Mouse (Mus musculus): ENCODE measurements at regions not wholly inside any gene's neighbourhood (a gene's known extent, or its start where the extent isn't known, plus 50 kb on each side); places are given as distances from the start of the nearest gene placed in this dataset.

- Histone ChIP-seq H3K4me1 (ENCODE audit: insufficient read depth, low read length) (no peaks in the 10 kb centered on the region), H3K4me3 (ENCODE audit: low read depth, low read length) (no peak overlapping the region), H3K9ac (replicated peaks; ENCODE audit: low read length, poor library complexity, severe bottlenecking) (no peak overlapping the region), H3K4me2 (ENCODE audit: low read depth, low read length, poor library complexity, severe bottlenecking) (no peak overlapping the region), H3K27me3 (ENCODE audit: insufficient read depth, low read length) (no peaks in the 10 kb centered on the region), H3K36me3 (ENCODE audit: insufficient read depth, low read length) (no peaks in the 10 kb centered on the region), H3K27ac (ENCODE audit: low read depth, low read length) (no peak overlapping the region), H3K9me3 (ENCODE audit: low read length) (no peaks in the 10 kb centered on the region)
- no peak for TF ChIP-seq CTCF (IDR thresholded peaks at IDR 0.05)
- ATAC-seq (ENCODE audit: low FRiP score) (no peak), DNase-seq (ENCODE audit: low spot score) (no peak)
Measured at GRCm38 (mm10) chr10:112863808-112864207, 65.0 kb downstream of the Atxn7l3b start.

GRCm38 (mm10) chr10:112863375-112863774 lies 65.4 kb downstream of the Atxn7l3b start:
- Histone ChIP-seq H3K27ac (ENCODE audit: low read depth, low read length) (no peak overlapping the region), H3K9ac (replicated peaks; ENCODE audit: low read length, poor library complexity, severe bottlenecking) (no peak overlapping the region), H3K36me3 (ENCODE audit: insufficient read depth, low read length) (no peaks in the 10 kb centered on the region), H3K4me1 (ENCODE audit: insufficient read depth, low read length) (no peaks in the 10 kb centered on the region), H3K27me3 (ENCODE audit: insufficient read depth, low read length) (no peaks in the 10 kb centered on the region), H3K4me2 (ENCODE audit: low read depth, low read length, poor library complexity, severe bottlenecking) (no peak overlapping the region), H3K9me3 (ENCODE audit: low read length) (no peaks in the 10 kb centered on the region), H3K4me3 (ENCODE audit: low read depth, low read length) (no peak overlapping the region)
- TF ChIP-seq CTCF (IDR thresholded peaks at IDR 0.05) = no peak
- ATAC-seq (ENCODE audit: low FRiP score) (no peak), DNase-seq (ENCODE audit: low spot score) (no peak)
- 61% methylated on average over 2 of the region's 2 CpGs for WGBS

- H3K36me3 ChIP-seq (ENCODE audit: insufficient read depth, low read length) = no peaks in the 10 kb centered on the region
Measured at GRCm38 (mm10) chr10:112851997-112852396, 76.8 kb downstream of the Atxn7l3b start.

GRCm38 (mm10) chr10:112846225-112846624 lies 82.6 kb downstream of the Atxn7l3b start:
- DNase-seq (ENCODE audit: low spot score) = peak; percentile 62
- Histone ChIP-seq H3K27ac (ENCODE audit: low read depth, low read length) (no peak overlapping the region), H3K9me3 (ENCODE audit: low read length) (no peaks in the 10 kb centered on the region), H3K27me3 (ENCODE audit: insufficient read depth, low read length) (no peaks in the 10 kb centered on the region), H3K4me3 (ENCODE audit: low read depth, low read length) (no peak overlapping the region), H3K36me3 (ENCODE audit: insufficient read depth, low read length) (no peaks in the 10 kb centered on the region), H3K4me2 (ENCODE audit: low read depth, low read length, poor library complexity, severe bottlenecking) (no peak overlapping the region), H3K9ac (replicated peaks; ENCODE audit: low read length, poor library complexity, severe bottlenecking) (no peak overlapping the region), H3K4me1 (ENCODE audit: insufficient read depth, low read length) (no peaks in the 10 kb centered on the region)
- ATAC-seq (ENCODE audit: low FRiP score) = no peak
- WGBS = 68% methylated on average over 1 of the region's 1 CpGs
- TF ChIP-seq CTCF (IDR thresholded peaks at IDR 0.05) = peak; percentile 62

More at GRCm38 (mm10) chr10:112851997-112852396, 76.8 kb downstream of the Atxn7l3b start:
- Histone ChIP-seq H3K27ac (ENCODE audit: low read depth, low read length) (no peak overlapping the region), H3K9ac (replicated peaks; ENCODE audit: low read length, poor library complexity, severe bottlenecking) (no peak overlapping the region), H3K4me2 (ENCODE audit: low read depth, low read length, poor library complexity, severe bottlenecking) (no peak overlapping the region), H3K4me3 (ENCODE audit: low read depth, low read length) (no peak overlapping the region), H3K9me3 (ENCODE audit: low read length) (no peaks in the 10 kb centered on the region), H3K4me1 (ENCODE audit: insufficient read depth, low read length) (no peaks in the 10 kb centered on the region), H3K27me3 (ENCODE audit: insufficient read depth, low read length) (no peaks in the 10 kb centered on the region)
- ATAC-seq (ENCODE audit: low FRiP score) = no peak
- DNase-seq (ENCODE audit: low spot score) = no peak
- 79% methylated on average over 1 of the region's 1 CpGs for WGBS
- TF ChIP-seq CTCF (IDR thresholded peaks at IDR 0.05) = no peak

- 81% methylated on average over 11 of the region's 11 CpGs for WGBS
- H3K9ac ChIP-seq (replicated peaks; ENCODE audit: low read length, poor library complexity, severe bottlenecking) = no peak overlapping the region
- no peaks in the 10 kb centered on the region for H3K36me3 ChIP-seq (ENCODE audit: insufficient read depth, low read length)
- H3K27ac ChIP-seq (ENCODE audit: low read depth, low read length) = no peak overlapping the region
- ATAC-seq (ENCODE audit: low FRiP score) (no peak), DNase-seq (ENCODE audit: low spot score) (no peak)
- no peaks in the 10 kb centered on the region for H3K27me3 ChIP-seq (ENCODE audit: insufficient read depth, low read length)
- H3K4me1 ChIP-seq (ENCODE audit: insufficient read depth, low read length) = no peaks in the 10 kb centered on the region
- H3K9me3 ChIP-seq (ENCODE audit: low read length) = no peaks in the 10 kb centered on the region
- no peak for TF ChIP-seq CTCF (IDR thresholded peaks at IDR 0.05)
- no peak overlapping the region for H3K4me3 ChIP-seq (ENCODE audit: low read depth, low read length)
- no peak overlapping the region for H3K4me2 ChIP-seq (ENCODE audit: low read depth, low read length, poor library complexity, severe bottlenecking)
Measured at GRCm38 (mm10) chr10:112837400-112838035, 91.3 kb downstream of the Atxn7l3b start.

GRCm38 (mm10) chr10:112835970-112836369 lies 92.8 kb downstream of the Atxn7l3b start:
- H3K27me3 ChIP-seq (ENCODE audit: insufficient read depth, low read length) = no peaks in the 10 kb centered on the region
- TF ChIP-seq CTCF (IDR thresholded peaks at IDR 0.05) = no peak
- H3K9ac ChIP-seq (replicated peaks; ENCODE audit: low read length, poor library complexity, severe bottlenecking) = no peak overlapping the region
- ATAC-seq (ENCODE audit: low FRiP score) (peak; percentile 47; the same call in 1 of the 2 replicates), DNase-seq (ENCODE audit: low spot score) (peak; percentile 60)
- no peaks in the 10 kb centered on the region for H3K4me1 ChIP-seq (ENCODE audit: insufficient read depth, low read length)
- no peaks in the 10 kb centered on the region for H3K9me3 ChIP-seq (ENCODE audit: low read length)
- no peak overlapping the region for H3K4me2 ChIP-seq (ENCODE audit: low read depth, low read length, poor library complexity, severe bottlenecking)
- H3K27ac ChIP-seq (ENCODE audit: low read depth, low read length) = no peak overlapping the region
- no peaks in the 10 kb centered on the region for H3K36me3 ChIP-seq (ENCODE audit: insufficient read depth, low read length)
- WGBS = 76% methylated on average over 9 of the region's 9 CpGs
- no peak overlapping the region for H3K4me3 ChIP-seq (ENCODE audit: low read depth, low read length)

Data from midbrain, postnatal 0 days (tissue).